ENCODE assay signal across 7 mouse cellular contexts in genomic region chr10:40025560-40025959, GRCm38 (mm10). TPM values are rescaled to one million over a fixed set of nuclear protein-coding genes. Genes with fewer than 3 reads are reported as not detected.
DNase-seq lines count a peak whose midpoint lies in the region; ATAC-seq and TF ChIP-seq lines count a peak whose summit lies in the region.

No protein-coding gene starts in this region.

- DNase-seq in lung, postnatal 10 days, result no peak
- peak; percentile 24 for DNase-seq in limb, embryonic 14.5 days (ENCODE audit: low spot score)
- DNase-seq in urinary bladder, adult 18-20 months (ENCODE audit: low spot score in 2 of 2), result no peak
- DNase-seq in thymus, postnatal 0 days (ENCODE audit: low spot score), result no peak

- H3K4me3 ChIP-seq in lung, embryonic 15.5 days, result peak overlapping the region; percentile 57
- peak overlapping the region; percentile 73 for H3K4me3 ChIP-seq in forebrain, embryonic 16.5 days (replicated peaks; ENCODE audit: low read length)
- H3K4me3 ChIP-seq in limb, embryonic 14.5 days (replicated peaks; ENCODE audit: low read length), result peak overlapping the region; percentile 64
- peak overlapping the region; percentile 43 for H3K4me3 ChIP-seq in stomach, embryonic 14.5 days (ENCODE audit: low read depth, low read length)

- 0 out of 2 replicates have a peak, but pooled peaks cover 9% of the 10 kb centered on the region for H3K27me3 ChIP-seq in lung, embryonic 15.5 days
- H3K27me3 ChIP-seq in forebrain, embryonic 16.5 days (replicated peaks; ENCODE audit: control insufficient read depth, insufficient read depth, low read length), result no peaks in the 10 kb centered on the region
- no peaks in the 10 kb centered on the region for H3K27me3 ChIP-seq in limb, embryonic 14.5 days (ENCODE audit: control insufficient read depth, insufficient read depth, low read length)
- H3K27me3 ChIP-seq in stomach, embryonic 14.5 days (ENCODE audit: control insufficient read depth, insufficient read depth, low read length), result no peaks in the 10 kb centered on the region

- 0 out of 2 replicates have a peak, but pooled peaks have one; percentile 7 for ATAC-seq in lung, embryonic 15.5 days (ENCODE audit: borderline replicate concordance, extremely low read depth, low FRiP score, low TSS enrichment)
- ATAC-seq in forebrain, embryonic 16.5 days, result no peak
- no peak for ATAC-seq in limb, embryonic 14.5 days (ENCODE audit: low FRiP score, low read depth)
- no peak for ATAC-seq in stomach, embryonic 14.5 days (ENCODE audit: insufficient number of reproducible peaks, insufficient read depth, low FRiP score, low read depth)

- 0 out of 2 replicates have a peak, but pooled peaks cover 2% of the 10 kb centered on the region for H3K9me3 ChIP-seq in lung, embryonic 15.5 days
- H3K9me3 ChIP-seq in forebrain, embryonic 16.5 days (ENCODE audit: control insufficient read depth, low read length), result 0 out of 2 replicates have a peak, but pooled peaks cover 3% of the 10 kb centered on the region
- no peaks in the 10 kb centered on the region for H3K9me3 ChIP-seq in limb, embryonic 14.5 days (ENCODE audit: control insufficient read depth, low read length)
- H3K9me3 ChIP-seq in stomach, embryonic 14.5 days (ENCODE audit: control insufficient read depth, low read depth, low read length), result no peaks in the 10 kb centered on the region

- no peak overlapping the region for H3K27ac ChIP-seq in lung, embryonic 15.5 days
- H3K27ac ChIP-seq in forebrain, embryonic 16.5 days (ENCODE audit: low read length), result no peak overlapping the region; the same call in 1 of the 2 replicates
- peak overlapping the region; percentile 65; the same call in 1 of the 2 replicates for H3K27ac ChIP-seq in limb, embryonic 14.5 days (replicated peaks; ENCODE audit: low read depth, low read length)
- H3K27ac ChIP-seq in stomach, embryonic 14.5 days (ENCODE audit: low read length), result no peak overlapping the region

- 0 out of 2 replicates have a peak overlapping the region, but pooled peaks have one; percentile 48 for H3K9ac ChIP-seq in lung, embryonic 15.5 days
- H3K9ac ChIP-seq in forebrain, embryonic 16.5 days (replicated peaks; ENCODE audit: low read depth, low read length), result no peak overlapping the region; the same call in 1 of the 2 replicates
- no peak overlapping the region; the same call in 1 of the 2 replicates for H3K9ac ChIP-seq in limb, embryonic 14.5 days (ENCODE audit: low read depth, low read length, severe bottlenecking)
- no peak overlapping the region for H3K9ac ChIP-seq in stomach, embryonic 14.5 days (replicated peaks; ENCODE audit: low read depth, low read length)

- H3K4me2 ChIP-seq in lung, embryonic 15.5 days, result peak overlapping the region; percentile 98
- H3K4me2 ChIP-seq in forebrain, embryonic 16.5 days (ENCODE audit: low read length), result peak overlapping the region; percentile 86
- H3K4me2 ChIP-seq in limb, embryonic 14.5 days (replicated peaks; ENCODE audit: low read depth, low read length, severe bottlenecking), result peak overlapping the region; percentile 98
- H3K4me2 ChIP-seq in stomach, embryonic 14.5 days (replicated peaks; ENCODE audit: low read depth, low read length), result peak overlapping the region; percentile 83

- peaks cover 4% of the 10 kb centered on the region for H3K4me1 ChIP-seq in lung, embryonic 15.5 days
- peaks cover 9% of the 10 kb centered on the region for H3K4me1 ChIP-seq in forebrain, embryonic 16.5 days (replicated peaks; ENCODE audit: control insufficient read depth, insufficient read depth, low read length)
- H3K4me1 ChIP-seq in limb, embryonic 14.5 days (ENCODE audit: control insufficient read depth, insufficient read depth, low read length), result 0 out of 2 replicates have a peak, but pooled peaks cover 4% of the 10 kb centered on the region
- H3K4me1 ChIP-seq in stomach, embryonic 14.5 days (ENCODE audit: control insufficient read depth, insufficient read depth, low read length), result 0 out of 2 replicates have a peak, but pooled peaks cover 4% of the 10 kb centered on the region

- 55% methylated on average over 8 of the region's 8 CpGs for WGBS in lung, embryonic 15.5 days
- 66% methylated on average over 8 of the region's 8 CpGs for WGBS in forebrain, embryonic 16.5 days
- 45% methylated on average over 8 of the region's 8 CpGs for WGBS in limb, embryonic 14.5 days
- WGBS in stomach, embryonic 14.5 days, result 52% methylated on average over 8 of the region's 8 CpGs

- H3K36me3 ChIP-seq in lung, embryonic 15.5 days, result no peaks in the 10 kb centered on the region
- no peaks in the 10 kb centered on the region for H3K36me3 ChIP-seq in forebrain, embryonic 16.5 days (ENCODE audit: control insufficient read depth, insufficient read depth)
- no peaks in the 10 kb centered on the region for H3K36me3 ChIP-seq in limb, embryonic 14.5 days (ENCODE audit: control insufficient read depth, insufficient read depth, low read length)
- H3K36me3 ChIP-seq in stomach, embryonic 14.5 days (ENCODE audit: control insufficient read depth, insufficient read depth, low read length), result no peaks in the 10 kb centered on the region

- TF ChIP-seq POLR2A in limb, embryonic 14.5 days (IDR thresholded peaks at IDR 0.05; ENCODE audit: borderline replicate concordance, extremely low read depth, insufficient read depth, insufficient read length), result no peak

RNA-seq across cellular contexts. Expression of gene Mfsd4b1, which starts 0.5 kb away (rescaled TPM):
- polyA plus RNA-seq in lung, embryonic 15.5 days (2015; fragmentation: Nextera tagmentation; extraction: Ambion mirVana), result 0.21 TPM in 1 of 2 replicates, not detected in the other
- polyA plus RNA-seq in forebrain, embryonic 16.5 days (2015; fragmentation: Nextera tagmentation; extraction: Ambion mirVana), result 0.09 and 0.32 TPM in 2 replicates
- polyA plus RNA-seq in limb, embryonic 14.5 days (2012; rRNA removed), result 0.16 and 0.20 TPM in 2 replicates
- polyA plus RNA-seq in limb, embryonic 14.5 days (2014; fragmentation: Nextera tagmentation; extraction: Ambion mirVana), result 0.15 and 0.17 TPM in 2 replicates
- polyA plus RNA-seq in stomach, embryonic 14.5 days (2014; fragmentation: Nextera tagmentation; extraction: Ambion mirVana), result not detected in 2 replicates
- 0.39 and 0.42 TPM in 2 replicates for polyA plus RNA-seq in thymus, postnatal 0 days (2015; fragmentation: Nextera tagmentation; extraction: Ambion mirVana)

RNA-seq across cellular contexts. Expression of gene Mfsd4b5, which starts 39.1 kb away (rescaled TPM):
- polyA plus RNA-seq in lung, embryonic 15.5 days (2015; fragmentation: Nextera tagmentation; extraction: Ambion mirVana), result 0.15 TPM in 1 of 2 replicates, not detected in the other
- not detected in 2 replicates for polyA plus RNA-seq in forebrain, embryonic 16.5 days (2015; fragmentation: Nextera tagmentation; extraction: Ambion mirVana)
- 0.09 and 0.15 TPM in 2 replicates for polyA plus RNA-seq in limb, embryonic 14.5 days (2012; rRNA removed)
- polyA plus RNA-seq in limb, embryonic 14.5 days (2014; fragmentation: Nextera tagmentation; extraction: Ambion mirVana), result 0.11 TPM in 1 of 2 replicates, not detected in the other
- polyA plus RNA-seq in stomach, embryonic 14.5 days (2014; fragmentation: Nextera tagmentation; extraction: Ambion mirVana), result 0.21 TPM in 1 of 2 replicates, not detected in the other
- polyA plus RNA-seq in thymus, postnatal 0 days (2015; fragmentation: Nextera tagmentation; extraction: Ambion mirVana), result 0.19 and 0.22 TPM in 2 replicates
